Mouse (Mus musculus) brain, embryonic 14.5 days (tissue): ENCODE measurements at regions not wholly inside any gene's neighbourhood (a gene's known extent, or its start where the extent isn't known, plus 50 kb on each side); places are given as distances from the start of the nearest gene placed in this dataset.

Source experiments
- CTCF ChIP-seq: fragments of 200-500 bp; IDR thresholded peaks from 2 replicates; pipeline ENCODE4 v1.5.1; 2012; ENCODE audit warnings: inconsistent platforms, mild to moderate bottlenecking, moderate library complexity, borderline replicate concordance; ENCODE audit not compliant: insufficient read depth, insufficient read length; ENCODE audit errors: extremely low read depth
- POLR2A ChIP-seq: fragments of 200-500 bp; IDR thresholded peaks from 2 replicates; pipeline ENCODE4 v1.6.1; 2012; ENCODE audit warnings: mild to moderate bottlenecking, inconsistent platforms, borderline replicate concordance; ENCODE audit not compliant: poor library complexity, insufficient read depth, insufficient read length, severe bottlenecking; ENCODE audit errors: extremely low read depth

DNA sequence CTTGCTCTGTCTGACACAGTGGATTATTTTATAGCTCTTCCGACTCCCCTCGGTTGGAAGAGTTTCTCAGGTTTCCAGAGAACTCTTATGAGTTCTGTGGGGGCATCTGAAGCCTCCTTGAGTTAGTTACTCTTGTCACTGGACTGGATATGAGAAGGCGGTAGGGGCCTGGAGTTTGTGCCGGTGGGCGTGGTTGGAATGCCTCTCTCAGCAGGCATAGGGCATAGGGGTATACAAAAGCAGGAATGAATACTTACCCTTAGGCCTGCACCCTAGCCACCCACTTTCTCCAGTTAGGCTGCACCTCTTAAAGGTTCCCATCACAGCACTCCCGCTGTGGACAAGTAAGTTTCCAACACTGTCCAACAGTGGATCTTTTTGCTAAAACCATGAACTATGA, 253.8 kb downstream of the Ankrd50 start:
- TF ChIP-seq CTCF (no peak), POLR2A (no peak)
